Mouse (Mus musculus) megakaryocyte progenitor cell, adult 5-6 weeks (primary cell): Measurements from ENCODE around the gene Trpv2. TPM values are rescaled to one million over a fixed set of nuclear protein-coding genes. Genes with fewer than 3 reads are reported as not detected.

ENCODE experiments used
- ATAC-seq: replicated peaks from 2 replicates; pipeline ENCODE4 v1.8.0; 2016; ENCODE audit warnings: mild to moderate bottlenecking, moderate TSS enrichment, inconsistent platforms; ENCODE audit not compliant: poor library complexity
- total RNA-seq, 2 experiments: library from RNA; stranded (forward) in 1 of 2; stranded (reverse) in 1 of 2; fragments of 157-497, 149-512 nt in 1 of 2; fragments of 200-1000 nt in 1 of 2; gene quantifications; 2 replicates each; pipeline versions ENCODE4 v1.2.3 to v1.2.4; 2015 to 2017

The Trpv2 gene
- total RNA-seq, 2 experiments from 2014 or later: 9.0 to 10.5 TPM

DNA sequence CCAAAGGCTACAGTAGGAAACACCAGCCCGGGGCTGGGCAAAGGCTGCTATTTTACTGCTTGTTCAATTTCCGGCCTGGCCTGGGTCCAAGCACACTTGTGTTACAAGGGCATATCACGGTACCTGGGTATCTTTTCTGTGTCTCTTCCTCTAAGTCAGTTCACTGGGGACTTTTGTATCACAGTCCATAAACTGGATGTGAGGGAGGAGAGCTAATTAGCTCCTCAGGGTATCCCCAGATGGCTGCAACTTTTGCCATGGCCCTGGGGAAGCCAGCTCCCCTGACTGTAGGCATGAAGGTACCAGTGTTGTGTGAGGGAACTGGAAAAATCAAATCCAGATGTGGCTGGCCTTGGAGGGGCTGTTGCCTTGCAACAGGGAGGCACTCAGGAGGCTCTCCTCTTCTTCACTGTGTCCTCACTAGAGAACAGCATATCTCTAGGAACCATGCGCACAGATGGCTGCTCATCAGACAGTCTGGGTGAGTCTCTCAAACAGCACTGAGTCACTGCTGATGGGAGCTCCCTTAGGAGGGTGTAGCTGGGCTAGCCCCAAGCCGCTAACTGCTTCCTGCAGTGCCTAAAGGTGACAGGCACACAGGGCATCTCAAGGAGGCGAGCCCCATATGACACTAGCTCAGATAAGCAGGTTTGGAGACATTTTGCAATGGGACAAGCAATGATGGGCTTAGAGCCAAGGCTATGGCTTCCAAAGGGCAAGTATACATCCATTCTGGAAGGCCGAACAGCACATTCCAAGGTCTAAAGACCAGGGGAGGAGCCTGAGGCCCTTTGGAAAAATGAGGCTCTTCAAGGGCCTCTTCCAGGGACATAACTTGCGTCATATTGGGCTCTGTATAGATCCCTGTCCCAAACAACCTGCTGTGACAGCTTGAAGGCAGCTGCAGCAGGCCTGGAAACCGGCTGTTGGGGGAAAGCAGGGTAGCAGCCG is 50.3 kb downstream of the Trpv2 start:
- peak; percentile 78 for ATAC-seq

DNA sequence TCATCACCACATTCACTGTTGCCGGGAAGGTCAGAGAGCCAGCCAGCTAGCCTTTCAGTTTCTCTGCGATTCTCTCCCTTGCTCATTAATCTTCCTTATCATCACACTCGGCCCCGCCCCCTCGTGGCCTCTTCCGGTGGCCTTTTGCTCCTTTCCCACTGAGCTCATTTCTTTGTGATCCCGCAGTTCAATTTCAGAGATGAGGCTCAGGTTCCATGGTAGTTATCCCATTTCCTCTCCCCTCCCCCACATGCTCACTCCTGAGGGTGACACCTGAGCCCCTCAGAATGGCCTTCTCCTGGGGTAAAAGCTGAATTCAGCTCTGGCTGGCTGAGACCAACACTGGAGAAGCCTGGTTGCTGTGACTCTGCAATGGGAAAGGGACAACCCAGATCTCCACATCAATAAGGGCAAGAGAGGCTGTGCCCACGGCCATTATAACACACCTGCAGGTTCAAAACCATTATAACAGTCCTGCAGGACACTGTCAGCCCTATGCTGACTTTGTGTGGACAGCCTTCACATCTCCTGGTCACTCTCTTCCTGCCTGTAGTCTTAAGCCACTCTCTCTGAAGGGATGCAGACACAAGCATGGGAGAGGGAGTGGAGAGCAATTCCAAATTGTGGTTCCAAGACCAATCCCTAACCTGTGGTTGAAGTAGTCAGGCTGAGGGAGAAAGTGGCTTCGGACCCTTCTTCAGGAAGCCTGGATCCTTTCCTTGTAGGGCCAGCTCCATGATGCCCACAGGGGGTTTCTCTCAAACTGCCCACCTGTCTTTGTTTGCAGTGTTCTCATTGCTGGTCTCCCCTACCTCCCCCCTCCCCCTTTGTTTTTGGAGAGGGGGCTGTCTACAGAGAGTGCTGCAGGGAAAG is 55.3 kb downstream of the Trpv2 start:
- peak; percentile 54 for ATAC-seq

DNA sequence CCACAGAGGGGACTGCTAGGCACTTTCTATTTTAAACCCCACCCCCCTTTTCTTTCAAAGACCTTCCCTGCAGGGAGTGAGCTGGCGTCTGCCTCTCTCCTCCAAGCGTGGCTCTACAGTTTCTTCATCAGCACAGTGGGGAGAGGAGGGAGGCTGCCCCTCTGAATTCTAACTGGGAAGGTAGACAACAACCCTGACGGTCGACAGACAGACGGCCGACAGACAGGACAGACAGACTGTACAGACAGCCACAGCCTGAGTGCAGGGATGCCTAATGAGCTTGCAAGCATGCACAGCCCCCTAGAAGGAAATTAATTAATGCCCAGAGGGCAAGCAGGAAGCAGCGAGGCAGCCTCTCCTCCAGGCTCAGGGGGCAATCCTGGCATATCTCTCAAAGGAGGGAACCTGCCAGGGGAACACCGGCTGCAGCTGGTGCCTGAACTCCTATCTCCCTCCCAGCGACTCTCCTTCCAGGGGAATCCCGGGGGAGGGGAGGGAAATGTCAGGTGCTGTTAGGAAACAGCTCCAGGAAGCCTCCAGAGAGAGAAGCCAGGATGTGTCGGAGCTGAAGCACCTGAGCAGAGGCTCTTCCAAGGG is 56.0 kb downstream of the Trpv2 start:
- no peak for ATAC-seq

DNA sequence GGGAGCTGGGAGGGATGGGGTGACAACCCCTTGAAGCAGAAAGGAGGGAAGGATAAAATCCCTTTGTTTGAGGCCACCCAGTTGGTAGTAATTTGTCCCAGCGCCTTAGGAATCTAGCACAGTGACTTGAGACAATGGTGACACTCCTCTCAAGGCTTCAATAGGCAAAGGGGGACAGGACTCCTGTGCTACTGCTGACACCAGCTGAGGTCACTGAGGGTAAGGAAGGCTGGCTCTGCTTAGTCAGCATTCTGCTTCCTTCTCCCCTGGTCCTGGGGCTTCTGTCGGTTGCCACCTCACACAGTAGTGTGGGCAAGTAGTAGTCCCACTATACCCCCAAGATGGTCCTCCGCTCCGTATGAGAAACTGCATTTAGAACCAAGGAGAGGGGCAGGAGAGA is 56.9 kb downstream of the Trpv2 start:
- no peak for ATAC-seq

DNA sequence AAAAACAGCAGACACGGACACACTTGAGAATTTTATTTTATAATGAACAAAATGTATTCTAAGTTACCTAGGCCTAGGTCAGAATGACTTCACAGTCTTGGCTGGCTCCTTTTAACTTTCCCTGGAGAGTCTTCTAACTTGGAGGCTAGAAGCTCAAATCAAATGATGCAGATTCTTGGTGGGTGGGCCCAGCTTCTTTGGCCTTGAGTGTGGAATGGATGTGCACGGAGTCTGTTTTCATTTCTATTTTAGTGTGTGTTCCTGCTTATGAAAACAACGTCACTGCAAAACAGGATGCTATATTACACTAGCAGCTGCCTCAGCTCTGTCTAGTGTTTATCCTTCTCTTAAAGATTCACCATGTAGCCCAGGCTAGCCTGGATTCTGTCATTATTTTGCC is 61.1 kb downstream of the Trpv2 start:
- ATAC-seq: no peak

DNA sequence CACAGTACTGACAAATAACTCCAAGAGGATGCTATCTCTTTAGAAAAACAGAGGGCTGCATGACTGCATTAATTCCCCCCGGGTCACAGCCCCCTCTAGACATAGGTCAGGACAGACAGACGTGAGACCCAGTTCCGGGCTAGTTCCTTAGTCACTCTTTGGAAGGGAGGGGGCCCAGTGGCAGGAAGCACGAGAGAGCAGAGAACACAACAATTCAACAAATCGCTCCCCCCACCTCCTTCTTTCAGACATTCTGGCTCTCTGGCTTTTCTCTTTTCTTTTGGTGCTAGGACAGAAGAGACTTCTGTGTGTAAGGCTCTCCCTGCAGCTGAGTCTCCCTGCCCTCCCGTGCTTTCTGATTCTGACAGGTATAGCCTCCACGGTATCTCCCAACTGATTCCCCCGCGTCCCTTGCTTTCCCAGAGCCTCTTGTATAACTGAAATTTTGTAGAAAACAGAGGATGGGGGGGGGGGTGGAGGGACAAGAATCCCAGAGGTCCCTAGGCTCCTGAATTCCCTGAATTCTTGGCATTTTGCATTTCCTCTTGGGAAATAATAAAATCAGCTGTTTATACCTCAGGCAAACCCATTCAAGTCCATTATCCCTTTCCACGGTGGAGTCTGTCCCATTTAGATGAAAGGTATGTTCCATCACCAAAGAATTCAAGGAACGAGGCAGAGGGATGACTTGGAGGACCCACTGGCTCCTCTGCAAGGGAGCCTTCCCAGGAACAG is 62.0 kb downstream of the Trpv2 start:
- ATAC-seq: no peak

DNA sequence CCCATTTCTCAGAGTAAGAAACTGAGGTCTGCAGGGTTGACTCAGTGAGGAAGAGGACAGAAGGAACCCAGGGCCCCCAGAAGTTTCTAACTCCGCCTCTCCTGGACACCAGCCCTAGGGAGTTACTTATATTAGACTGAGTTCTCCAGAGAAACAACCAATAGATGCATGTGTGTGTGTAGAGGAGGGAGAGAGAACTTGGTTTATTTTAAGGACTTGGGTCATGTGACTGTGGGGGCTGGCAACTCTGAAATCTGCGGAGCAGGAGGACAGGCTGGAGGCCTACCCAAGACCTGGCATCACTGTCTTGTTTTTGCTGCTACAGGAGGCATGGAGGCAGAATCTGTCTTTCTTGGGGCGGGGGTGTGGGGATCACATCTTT is 62.5 kb downstream of the Trpv2 start:
- ATAC-seq: no peak; the same call in 1 of the 2 replicates

DNA sequence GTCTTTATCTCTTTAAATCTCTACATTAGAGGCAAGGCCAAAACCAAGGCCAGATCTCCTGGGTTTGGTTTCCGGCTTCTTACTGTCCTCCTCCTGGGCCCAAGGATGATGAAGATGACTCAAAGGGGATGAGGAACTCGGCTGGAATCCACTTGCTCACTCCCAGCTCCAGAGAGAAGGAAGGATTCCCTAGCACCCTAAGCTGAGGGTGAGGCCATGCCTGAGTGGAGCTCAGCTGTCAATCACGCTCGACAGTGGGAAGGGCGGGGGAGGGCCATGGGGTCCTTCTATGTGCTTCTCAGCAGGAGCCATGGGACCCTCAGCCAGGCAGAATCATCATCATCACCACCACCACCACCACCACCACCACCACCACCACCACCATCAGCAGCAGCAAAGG is 63.1 kb downstream of the Trpv2 start:
- ATAC-seq: no peak

DNA sequence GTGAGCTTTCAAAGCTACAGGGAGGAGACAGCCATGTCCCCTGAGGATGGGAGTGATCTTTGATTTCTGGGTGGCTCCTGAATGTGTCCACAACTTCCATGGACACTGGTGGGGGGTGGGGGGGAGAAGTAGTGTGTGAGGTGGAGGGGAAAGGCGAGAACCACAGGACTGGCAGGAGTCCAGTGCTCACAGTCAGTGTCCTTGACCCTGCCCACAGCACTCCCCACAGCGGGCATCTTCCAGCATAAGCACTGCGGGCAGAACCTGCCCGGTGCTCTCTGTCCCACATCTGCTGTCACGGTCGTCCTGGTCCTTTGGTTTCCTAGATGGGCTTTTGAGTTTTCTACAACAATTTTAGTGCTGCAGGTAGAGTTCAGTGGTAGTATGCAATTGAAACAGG is 63.5 kb downstream of the Trpv2 start:
- no peak for ATAC-seq

DNA sequence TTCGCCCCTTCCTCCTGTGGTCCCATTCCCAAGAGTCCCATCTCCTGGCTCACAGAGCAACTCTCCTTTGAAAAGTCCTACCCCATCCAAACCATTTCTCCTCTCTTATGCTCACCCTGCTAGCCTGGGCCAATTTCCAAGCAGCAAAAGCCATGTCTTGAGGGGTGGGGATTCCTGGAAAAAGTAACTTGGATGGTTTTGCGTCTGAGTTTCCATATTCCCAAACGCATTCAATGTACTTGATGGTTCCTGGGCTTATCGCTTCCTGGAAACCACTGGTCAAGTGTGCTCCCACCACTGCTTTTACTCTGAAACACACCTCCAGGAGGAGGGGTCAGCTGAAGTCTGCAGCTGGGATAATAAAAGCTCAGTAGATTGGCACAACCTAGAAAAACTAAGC is 64.1 kb downstream of the Trpv2 start:
- no peak for ATAC-seq

DNA sequence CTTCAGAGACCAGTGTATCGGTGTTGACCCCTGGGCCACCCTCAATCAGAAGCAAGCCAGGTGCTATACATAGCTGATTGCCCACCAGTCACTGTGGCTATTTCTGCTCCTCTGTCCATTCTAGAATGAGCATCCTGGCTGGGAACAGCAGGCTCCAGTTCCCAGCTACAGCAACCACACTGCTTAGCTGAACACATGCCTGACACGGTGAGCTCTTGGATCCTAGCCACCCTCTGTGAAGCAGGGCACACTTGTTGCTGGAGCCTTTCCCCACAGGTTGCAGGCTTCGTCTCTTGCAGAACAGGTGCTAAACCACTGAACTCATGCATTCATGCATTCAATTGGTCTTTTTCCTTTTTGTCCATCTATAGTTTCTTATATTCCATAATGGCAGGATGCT is 66.1 kb downstream of the Trpv2 start:
- no peak for ATAC-seq

DNA sequence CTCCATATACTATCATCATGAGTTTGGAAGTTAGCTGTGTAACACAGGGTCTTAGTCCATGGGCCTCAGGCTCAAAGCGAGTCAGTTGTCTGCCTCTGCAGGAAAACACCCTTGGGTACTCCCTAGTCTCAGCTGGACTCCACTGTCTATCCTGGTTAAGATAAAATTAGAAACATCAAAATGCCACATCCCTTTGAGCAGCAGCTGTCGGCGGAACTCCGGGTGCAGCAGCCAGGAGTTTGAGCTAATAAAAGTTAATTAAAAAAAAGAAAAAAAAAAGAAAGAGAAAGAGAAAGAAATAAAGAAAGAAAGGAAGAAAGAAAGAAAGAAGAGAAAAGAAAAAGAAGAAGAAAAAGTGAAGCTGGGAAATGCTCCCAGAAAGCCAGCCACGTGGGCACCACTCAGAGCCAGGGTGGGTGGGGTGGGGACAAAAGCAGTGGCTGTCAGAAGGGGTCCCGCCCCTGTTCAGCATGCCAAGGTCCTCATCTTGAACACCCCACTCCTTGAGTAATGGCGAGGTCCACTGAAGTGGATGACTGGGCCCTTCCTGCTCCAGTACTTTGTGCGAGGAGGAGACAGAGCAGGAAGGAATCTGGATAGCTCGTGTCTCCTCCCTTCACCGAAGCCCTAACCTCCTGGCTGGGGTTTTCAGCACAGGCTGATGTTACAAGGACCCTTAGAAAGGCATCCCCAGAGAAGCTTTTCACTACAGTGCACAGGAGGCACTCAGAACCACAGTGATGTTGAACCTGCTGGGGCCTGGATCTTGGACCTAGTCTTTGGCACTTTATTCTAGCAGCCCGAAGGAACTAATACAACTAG is 67.9 kb downstream of the Trpv2 start:
- no peak for ATAC-seq

DNA sequence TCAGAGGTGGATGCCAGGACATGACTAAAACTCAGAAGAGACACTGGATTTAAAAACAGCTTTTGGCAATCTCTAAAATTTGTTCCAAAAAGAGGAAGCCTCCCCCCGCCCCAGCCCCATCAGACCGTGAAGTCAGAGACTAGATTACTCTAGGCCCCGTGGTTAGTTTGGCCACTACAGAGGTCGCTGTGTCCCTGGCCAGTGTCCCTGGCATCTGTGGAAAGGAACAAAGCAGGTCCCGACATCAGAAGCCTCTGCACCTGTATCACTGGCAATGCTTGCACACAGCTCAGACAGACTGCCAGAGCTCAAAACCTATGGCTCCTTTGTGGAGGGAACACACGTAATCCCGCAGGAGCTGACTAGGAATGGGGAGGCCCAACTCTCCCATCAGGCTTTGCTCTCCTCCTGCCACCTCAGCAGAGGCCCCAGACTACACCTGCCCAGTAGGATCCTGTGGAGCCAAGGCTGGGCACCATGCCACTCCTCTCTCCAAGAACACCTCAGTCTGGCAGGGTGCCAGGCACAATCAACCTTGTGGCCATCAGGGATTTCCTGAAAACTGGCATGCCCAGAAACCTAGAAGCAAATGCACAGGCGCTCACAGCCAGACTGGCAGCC is 68.8 kb downstream of the Trpv2 start:
- peak; percentile 35 for ATAC-seq

DNA sequence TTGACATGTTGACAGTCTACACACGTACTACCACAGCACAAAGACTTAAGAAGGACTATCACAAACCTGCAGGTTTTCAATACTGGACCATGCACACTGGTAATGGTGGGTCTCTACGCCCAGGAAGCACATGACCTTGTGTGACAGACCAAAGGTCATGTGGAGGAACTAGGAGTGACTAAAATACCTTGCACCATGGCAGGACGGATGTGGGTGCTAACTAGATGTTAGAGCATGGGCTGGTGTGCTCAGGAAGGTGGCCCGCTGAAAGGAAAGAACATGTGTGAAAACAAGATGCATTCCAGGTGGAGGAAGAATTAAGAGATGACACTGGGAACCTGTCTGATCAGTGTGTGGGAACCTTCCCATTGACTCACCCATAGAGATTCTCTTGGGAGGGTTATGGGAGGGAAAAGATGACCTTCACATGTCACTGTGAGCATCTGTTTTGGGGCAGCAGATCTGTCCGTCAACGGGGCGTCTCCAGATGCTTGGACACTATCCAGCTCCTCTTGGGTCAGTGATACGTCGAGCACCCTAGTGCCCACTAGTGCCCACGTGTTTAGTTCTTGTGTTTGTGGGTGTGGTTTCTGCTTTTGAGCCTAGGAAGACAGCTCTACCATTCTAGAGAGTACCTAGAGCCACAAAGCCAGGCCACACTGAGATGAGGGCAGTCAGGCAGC is 69.5 kb downstream of the Trpv2 start:
- ATAC-seq: no peak

DNA sequence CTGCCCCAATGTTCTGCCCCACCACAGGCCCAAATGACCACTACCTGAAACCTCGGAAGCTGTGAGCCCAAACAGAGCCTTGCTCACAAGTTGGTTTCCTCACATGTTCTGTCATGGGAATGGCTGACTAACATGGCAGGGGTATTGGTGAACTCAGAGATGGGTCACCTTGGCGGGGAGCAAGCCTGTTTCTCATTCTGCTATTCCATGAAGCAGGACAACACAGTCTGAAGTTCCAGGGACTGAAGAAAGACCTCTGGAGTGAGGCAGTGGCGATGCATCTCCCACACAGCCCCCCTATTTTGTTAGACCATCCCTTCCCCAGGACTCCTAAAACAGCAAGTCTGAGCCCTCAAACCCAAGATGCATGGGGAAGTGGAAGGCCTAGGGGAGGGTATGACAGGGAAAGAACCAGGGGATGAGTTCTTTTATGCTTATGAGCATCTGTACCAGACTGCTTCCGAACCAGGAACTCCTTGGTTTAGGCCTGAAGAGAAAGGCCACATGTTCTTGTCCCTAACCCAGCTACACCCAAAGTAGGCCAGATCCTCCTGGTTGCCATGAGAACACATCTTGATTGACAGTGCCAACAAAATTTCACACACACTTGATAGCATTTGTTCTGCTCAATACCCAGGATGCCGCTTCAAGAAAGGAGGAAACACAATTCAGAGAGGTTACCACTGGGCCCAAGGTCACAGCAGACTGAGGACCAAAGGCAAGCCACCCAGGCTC is 70.5 kb downstream of the Trpv2 start:
- no peak for ATAC-seq

DNA sequence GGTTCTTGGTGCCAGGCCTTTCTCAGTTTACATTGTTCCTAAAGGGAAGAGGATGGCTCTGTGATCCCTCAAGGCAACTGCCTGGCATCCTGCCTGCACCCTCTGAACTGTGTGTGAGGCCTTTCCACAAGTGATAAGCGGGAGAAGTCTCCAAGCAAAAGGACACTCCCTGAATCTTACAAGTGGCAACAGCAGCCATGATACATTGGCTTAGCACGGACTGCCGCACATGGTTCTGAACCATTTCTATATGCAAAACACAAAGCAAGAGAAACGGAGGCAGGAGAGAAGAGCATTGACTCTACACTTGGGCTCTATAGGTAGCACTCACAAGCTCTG is 71.0 kb downstream of the Trpv2 start:
- ATAC-seq: no peak

DNA sequence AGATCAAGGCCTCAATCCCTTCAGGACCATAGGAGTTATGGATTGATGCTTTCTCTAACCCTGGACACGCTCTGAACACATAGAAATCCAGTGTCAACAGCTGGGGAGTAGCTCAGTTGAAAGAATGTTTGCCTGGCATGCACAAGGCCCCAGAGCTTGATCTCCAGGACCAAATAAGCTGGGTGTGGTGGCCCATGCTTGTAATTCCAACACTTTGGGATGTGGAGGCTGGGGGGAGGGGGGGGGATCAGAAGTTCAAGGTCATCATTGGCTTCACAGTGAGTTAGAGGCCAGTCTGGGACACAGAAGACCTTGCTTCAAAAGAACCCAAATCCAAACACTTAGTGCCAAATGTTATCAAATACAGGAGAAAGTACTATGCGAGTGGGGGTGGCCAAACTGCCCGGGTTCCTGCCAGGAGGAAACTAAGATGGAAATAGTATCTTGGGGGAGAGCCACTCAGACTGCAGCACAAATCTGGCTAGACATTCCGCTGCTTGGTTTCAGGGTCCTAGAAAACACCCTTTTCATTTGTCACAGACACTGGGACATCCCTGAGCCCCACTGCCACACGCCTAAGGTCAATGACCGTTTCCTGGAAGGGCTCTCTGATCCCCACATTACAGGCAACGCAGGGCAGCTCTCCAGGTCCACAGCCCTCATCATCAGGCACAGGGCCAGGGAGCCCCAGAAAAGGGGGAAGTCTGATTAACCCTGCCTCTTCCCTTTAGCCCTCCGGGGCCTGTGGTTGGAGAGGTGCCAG is 71.6 kb downstream of the Trpv2 start:
- peak; percentile 47 for ATAC-seq

DNA sequence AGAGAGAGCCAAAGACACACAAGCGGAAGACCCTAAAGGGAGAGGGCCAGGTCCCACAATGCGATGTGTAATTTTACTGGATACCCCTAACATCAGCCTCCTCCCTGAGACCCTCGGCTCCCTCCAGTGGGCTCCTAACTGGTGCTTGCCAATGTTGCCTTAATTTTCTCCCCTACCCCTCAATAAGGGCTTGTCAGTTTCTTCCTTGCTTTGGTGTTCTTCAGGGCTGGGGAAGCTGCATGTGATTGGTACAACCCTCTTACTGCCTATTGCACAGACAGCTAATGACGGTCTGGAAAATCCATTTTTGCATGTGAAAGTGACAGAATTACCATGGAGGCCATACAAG is 72.2 kb downstream of the Trpv2 start:
- ATAC-seq: no peak
